Mouse (Mus musculus) olfactory bulb, adult 2 months (tissue): ENCODE measurements around the gene Ern1.
"Not testable (repeated sequence)": the region's sequence is repeated elsewhere in the genome, so short reads cannot be mapped to it uniquely, and the experiment has no call there.

Source experiments
- CTCF ChIP-seq: fragments of 200-500 bp; IDR thresholded peaks from 2 replicates; pipeline ENCODE4 v1.5.1; 2012; ENCODE audit warnings: low read depth, mild to moderate bottlenecking, low read length, moderate library complexity; ENCODE audit not compliant: insufficient read depth
- POLR2A ChIP-seq: fragments of 200-500 bp; IDR thresholded peaks from 2 replicates; pipeline ENCODE4 v1.6.1; 2012; ENCODE audit warnings: mild to moderate bottlenecking, low read depth, low read length, moderate library complexity; ENCODE audit not compliant: insufficient read depth

DNA sequence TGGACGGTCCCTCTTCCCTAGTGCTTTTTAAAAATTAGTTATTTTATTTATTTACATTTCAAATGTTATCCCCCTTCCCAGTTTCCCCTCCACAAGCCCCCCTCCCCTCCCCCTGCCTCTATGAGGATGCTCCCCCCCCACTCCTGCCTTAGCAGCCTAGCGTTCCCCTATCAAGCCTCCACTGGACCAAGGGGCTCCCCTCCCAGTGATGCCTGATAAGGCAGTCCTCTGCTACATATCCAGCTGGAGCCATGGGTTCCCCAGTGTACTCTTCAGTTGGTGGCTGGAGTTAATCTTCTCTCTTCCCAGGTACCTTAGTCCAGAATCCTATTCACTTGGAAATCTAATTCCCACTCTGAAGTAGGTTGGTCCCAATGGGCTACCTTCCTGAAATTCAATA is 93.6 kb downstream of the Ern1 start:
- TF ChIP-seq CTCF, POLR2A: not testable (repeated sequence)
